Mouse (Mus musculus) hematopoietic stem cell, adult 5-6 weeks (primary cell): Measurements from ENCODE around the gene Slc38a8. TPM values are rescaled to one million over a fixed set of nuclear protein-coding genes. Genes with fewer than 3 reads are reported as not detected.

Experiments used
- ATAC-seq, 2 experiments: fragments of 125-278 bp in 1 of 2; replicated peaks in 1 of 2; 2 replicates each; pipeline ENCODE4 v1.8.0; 2016 to 2017; ENCODE audit warnings: inconsistent platforms in 2 of 2, mild to moderate bottlenecking in 2 of 2, moderate number of reproducible peaks in 2 of 2, low read depth in 1 of 2, moderate TSS enrichment in 1 of 2; ENCODE audit not compliant: low FRiP score in 2 of 2, poor library complexity in 2 of 2, severe bottlenecking in 2 of 2, insufficient read depth in 1 of 2, low TSS enrichment in 1 of 2
- total RNA-seq: library from RNA; stranded (forward); fragments of 172-1452, 232-1000 nt; gene quantifications from 2 replicates; pipeline ENCODE4 v1.2.3, GENCODE M21; 2017

Gene Slc38a8
- total RNA-seq, 1 experiment from 2014 or later, result not detected

- ATAC-seq, result no peak
Measured at GRCm38 (mm10) chr8:119503191-119503767, 1.8 kb upstream of the Slc38a8 start.

- no peak for ATAC-seq
Measured at GRCm38 (mm10) chr8:119502111-119502510, 613 bp upstream of the Slc38a8 start.

- ATAC-seq, result no peak
Measured at GRCm38 (mm10) chr8:119499836-119500235, 1.7 kb downstream of the Slc38a8 start.

- ATAC-seq, result peak; percentile 36 to 58; a peak in 1 of 4 replicates
Measured at GRCm38 (mm10) chr8:119496848-119497247, 4.7 kb downstream of the Slc38a8 start.

- no peak for ATAC-seq
Measured at GRCm38 (mm10) chr8:119487093-119487492, 14.4 kb downstream of the Slc38a8 start.

GRCm38 (mm10) chr8:119484145-119484896 lies 17.2 kb downstream of the Slc38a8 start:
- ATAC-seq, result no peak; a peak in 1 of 4 replicates

- no peak for ATAC-seq
Measured at GRCm38 (mm10) chr8:119478684-119479083, 22.8 kb downstream of the Slc38a8 start.

GRCm38 (mm10) chr8:119468091-119468490 lies 33.4 kb downstream of the Slc38a8 start:
- no peak for ATAC-seq

- ATAC-seq, result no peak
Measured at GRCm38 (mm10) chr8:119466794-119467193, 34.7 kb downstream of the Slc38a8 start.

GRCm38 (mm10) chr8:119466105-119466504 lies 35.4 kb downstream of the Slc38a8 start:
- no peak for ATAC-seq

- ATAC-seq, result no peak
Measured at GRCm38 (mm10) chr8:119463709-119464108, 37.8 kb downstream of the Slc38a8 start.

- no peak for ATAC-seq
Measured at GRCm38 (mm10) chr8:119461356-119461755, 40.1 kb downstream of the Slc38a8 start.

- ATAC-seq, result no peak
Measured at GRCm38 (mm10) chr8:119459724-119460123, 41.8 kb downstream of the Slc38a8 start.

GRCm38 (mm10) chr8:119456045-119456444 lies 45.5 kb downstream of the Slc38a8 start:
- no peak for ATAC-seq

- no peak for ATAC-seq
Measured at GRCm38 (mm10) chr8:119452919-119453318, 48.6 kb downstream of the Slc38a8 start.

- no peak for ATAC-seq
Measured at GRCm38 (mm10) chr8:119451131-119451530, 50.4 kb downstream of the Slc38a8 start.

GRCm38 (mm10) chr8:119449627-119450026 lies 51.9 kb downstream of the Slc38a8 start:
- no peak for ATAC-seq

- no peak for ATAC-seq
Measured at GRCm38 (mm10) chr8:119447781-119448170, 53.7 kb downstream of the Slc38a8 start.
